Mouse (Mus musculus): ENCODE data around the gene Pex3. TPM values are rescaled to one million over a fixed set of nuclear protein-coding genes. Genes with fewer than 3 reads are reported as not detected.
"Not testable (repeated sequence)": the region's sequence is repeated elsewhere in the genome, so short reads cannot be mapped to it uniquely, and the experiment has no call there.

The Pex3 gene
- polyA plus RNA-seq, 1 experiment from 2014 or later = 20.4 TPM

DNA sequence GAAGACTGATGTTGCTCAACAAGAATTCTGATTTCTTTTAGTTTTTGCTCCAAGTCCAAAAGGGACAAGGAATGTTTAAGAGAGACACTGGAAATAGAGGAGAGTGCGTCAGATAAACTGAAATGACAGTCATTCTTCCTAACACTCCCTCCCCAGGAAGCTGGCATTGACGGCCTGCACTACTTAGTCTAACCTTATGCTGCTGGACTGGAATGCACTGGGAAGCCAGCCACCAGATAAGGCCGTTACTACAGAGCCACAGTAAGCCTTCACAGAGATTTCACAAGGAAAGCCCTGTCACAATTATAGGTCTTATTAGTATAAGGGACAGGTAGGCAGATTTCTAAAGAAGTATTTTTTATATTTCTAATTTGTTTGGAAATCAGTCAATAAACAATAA lies 18.2 kb downstream of the Pex3 start:
- H3K4me1 ChIP-seq (replicated peaks) = peaks cover 11% of the 10 kb centered on the region
- no peak overlapping the region for H3K4me2 ChIP-seq
- 20% methylated on average over 3 of the region's 3 CpGs for WGBS
- H3K27me3 ChIP-seq (replicated peaks) = no peaks in the 10 kb centered on the region
- H3K4me3 ChIP-seq = no peak overlapping the region
- 0 out of 2 replicates have a peak, but pooled peaks have one; percentile 57 for ATAC-seq (ENCODE audit: insufficient number of reproducible peaks, low FRiP score)
- H3K36me3 ChIP-seq = peaks cover 41% of the 10 kb centered on the region
- H3K9ac ChIP-seq = no peak overlapping the region
- H3K27ac ChIP-seq (ENCODE audit: poor library complexity, severe bottlenecking) = 0 out of 2 replicates have a peak overlapping the region, but pooled peaks have one; percentile 47
- H3K9me3 ChIP-seq (replicated peaks) = no peaks in the 10 kb centered on the region

DNA sequence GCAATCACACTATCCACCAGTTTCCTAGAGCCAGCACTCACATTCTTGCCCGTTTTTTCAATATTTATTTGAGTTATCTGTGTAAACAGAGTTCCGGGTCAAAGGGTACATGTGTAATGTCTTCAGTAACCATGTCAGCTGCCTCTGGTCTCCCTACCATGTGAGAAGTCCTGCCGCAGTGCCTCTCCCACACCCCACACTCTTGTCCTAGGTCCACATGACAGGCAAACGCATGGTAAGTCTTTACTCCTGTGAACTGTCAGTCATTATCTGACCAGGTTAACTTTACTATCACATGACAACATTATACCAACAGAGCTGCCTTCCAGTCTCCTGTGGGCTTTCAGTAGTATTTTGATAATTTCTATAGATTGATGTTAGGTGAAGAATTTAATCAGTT lies 24.8 kb downstream of the Pex3 start:
- H3K9me3 ChIP-seq (replicated peaks) = no peaks in the 10 kb centered on the region
- no peak overlapping the region for H3K9ac ChIP-seq
- H3K27me3 ChIP-seq (replicated peaks) = no peaks in the 10 kb centered on the region
- H3K36me3 ChIP-seq = peaks cover 43% of the 10 kb centered on the region
- H3K4me2 ChIP-seq = no peak overlapping the region
- no peaks in the 10 kb centered on the region for H3K4me1 ChIP-seq (replicated peaks)
- H3K4me3 ChIP-seq = no peak overlapping the region
- H3K27ac ChIP-seq (ENCODE audit: poor library complexity, severe bottlenecking) = no peak overlapping the region
- WGBS = 77% methylated on average over 4 of the region's 4 CpGs
- no peak for ATAC-seq (ENCODE audit: insufficient number of reproducible peaks, low FRiP score)

DNA sequence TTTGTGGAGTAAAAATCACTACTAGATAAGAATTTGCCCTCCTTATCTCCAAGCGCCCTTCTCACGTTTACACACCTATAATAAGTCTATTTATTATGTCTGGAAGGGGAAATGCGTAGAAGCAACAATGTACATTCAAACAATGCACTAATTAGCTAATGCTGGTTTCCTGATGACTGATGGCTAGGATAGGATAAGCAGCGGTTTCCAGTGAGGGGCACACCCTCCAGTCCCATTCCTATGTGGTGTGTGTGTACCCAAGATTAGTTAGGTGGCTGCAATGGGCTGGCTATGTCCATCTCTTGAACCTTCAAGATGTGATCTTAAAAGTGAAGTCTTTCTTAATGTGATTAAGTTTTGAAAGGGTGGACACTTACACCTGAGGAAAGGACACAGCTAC lies 31.1 kb downstream of the Pex3 start:
- no peaks in the 10 kb centered on the region for H3K27me3 ChIP-seq (replicated peaks)
- ATAC-seq (ENCODE audit: insufficient number of reproducible peaks, low FRiP score) = no peak
- no peaks in the 10 kb centered on the region for H3K4me1 ChIP-seq (replicated peaks)
- no peak overlapping the region for H3K27ac ChIP-seq (ENCODE audit: poor library complexity, severe bottlenecking)
- no peaks in the 10 kb centered on the region for H3K9me3 ChIP-seq (replicated peaks)
- no peak overlapping the region for H3K4me3 ChIP-seq
- no peak overlapping the region for H3K4me2 ChIP-seq
- H3K9ac ChIP-seq = no peak overlapping the region
- peaks cover 13% of the 10 kb centered on the region for H3K36me3 ChIP-seq
- 83% methylated on average over 4 of the region's 4 CpGs for WGBS

DNA sequence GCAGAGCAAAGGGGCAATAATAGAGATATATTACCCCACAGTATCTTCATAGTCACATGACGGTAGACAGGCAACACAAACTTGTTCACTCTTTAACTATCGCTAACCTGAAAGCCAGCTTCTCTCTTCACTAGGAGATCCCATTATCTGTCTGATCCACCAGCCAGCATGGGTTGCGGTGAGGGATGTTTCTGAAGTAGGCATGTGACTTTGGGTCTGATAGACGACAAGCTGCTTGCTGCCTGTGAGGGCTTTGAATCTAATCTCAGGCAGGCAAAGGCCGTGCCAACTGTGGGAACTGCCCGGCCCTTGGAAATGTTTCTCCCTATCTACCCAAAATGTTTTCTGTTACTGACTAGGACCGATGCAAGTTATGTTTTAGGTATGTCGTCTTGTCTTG lies 50.6 kb downstream of the Pex3 start:
- Histone ChIP-seq H3K36me3 (peaks cover 28% of the 10 kb centered on the region), H3K4me1 (replicated peaks) (peaks cover 19% of the 10 kb centered on the region), H3K9ac (no peak overlapping the region), H3K4me2 (peak overlapping the region; percentile 83), H3K4me3 (no peak overlapping the region), H3K9me3 (replicated peaks) (no peaks in the 10 kb centered on the region), H3K27ac (ENCODE audit: poor library complexity, severe bottlenecking) (no peak overlapping the region), H3K27me3 (replicated peaks) (no peaks in the 10 kb centered on the region)
- peak; percentile 5; the same call in 1 of the 2 replicates for ATAC-seq (ENCODE audit: insufficient number of reproducible peaks, low FRiP score)
- 45% methylated on average over 8 of the region's 8 CpGs for WGBS

DNA sequence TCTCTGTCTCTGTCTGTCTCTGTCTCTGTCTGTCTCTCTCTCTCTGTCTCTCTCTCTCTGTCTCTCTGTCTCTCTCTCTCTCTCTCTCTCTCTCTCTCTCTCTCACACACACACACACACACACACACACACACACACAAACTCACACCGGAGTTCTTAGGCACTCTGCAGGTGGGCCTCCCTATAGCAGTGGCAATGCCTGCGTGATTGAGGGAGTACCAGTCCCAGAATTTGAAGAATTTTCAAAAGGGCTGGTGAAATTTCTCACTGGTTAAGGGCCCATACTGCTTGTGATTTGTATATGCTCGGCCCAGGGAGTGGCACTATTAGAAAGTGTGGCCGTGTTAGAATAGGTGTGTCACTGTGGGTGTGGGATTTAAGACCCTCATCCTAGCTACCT lies 51.4 kb downstream of the Pex3 start:
- Histone ChIP-seq H3K4me3 (peak overlapping the region; percentile 70), H3K4me2 (peak overlapping the region; percentile 83), H3K36me3 (peaks cover 25% of the 10 kb centered on the region), H3K4me1 (replicated peaks) (peaks cover 25% of the 10 kb centered on the region), H3K9ac (peak overlapping the region; percentile 80)
- ATAC-seq (ENCODE audit: insufficient number of reproducible peaks, low FRiP score); H3K27me3 ChIP-seq (replicated peaks); H3K27ac ChIP-seq (ENCODE audit: poor library complexity, severe bottlenecking); H3K9me3 ChIP-seq (replicated peaks): not testable (repeated sequence)
- 51% methylated on average over 4 of the region's 4 CpGs for WGBS

DNA sequence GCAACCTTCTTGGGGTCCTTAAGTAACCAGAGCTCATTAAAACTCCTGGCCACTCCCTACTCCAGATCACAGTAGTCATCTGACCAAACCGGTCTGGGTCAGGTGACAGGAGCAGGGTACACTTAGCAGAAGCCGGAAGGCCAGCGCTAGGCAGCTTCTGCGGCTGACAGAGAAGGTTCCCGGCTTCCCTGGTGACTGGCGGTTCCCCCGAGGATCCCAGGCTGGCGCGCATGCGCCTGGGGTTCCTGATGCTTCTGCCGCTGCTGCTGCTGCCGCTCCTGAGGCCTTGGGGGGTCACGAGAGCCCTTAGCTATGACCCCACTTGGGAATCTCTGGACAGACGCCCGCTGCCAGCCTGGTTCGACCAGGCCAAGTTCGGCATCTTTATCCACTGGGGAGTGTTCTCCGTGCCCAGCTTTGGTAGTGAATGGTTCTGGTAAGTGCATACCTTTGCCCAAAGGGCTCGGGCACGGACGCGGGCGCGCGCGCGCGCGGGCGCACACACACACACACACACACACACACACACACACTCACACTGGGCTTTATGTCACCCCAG lies 51.9 kb downstream of the Pex3 start:
- H3K4me1 ChIP-seq (replicated peaks) = peaks cover 30% of the 10 kb centered on the region
- peak; percentile 82 for ATAC-seq (ENCODE audit: insufficient number of reproducible peaks, low FRiP score)
- peak overlapping the region; percentile 70 for H3K4me3 ChIP-seq
- WGBS = under 1% methylated on average over 28 of the region's 30 CpGs
- H3K9ac ChIP-seq = peak overlapping the region; percentile 80
- H3K27ac ChIP-seq (ENCODE audit: poor library complexity, severe bottlenecking) = peak overlapping the region; percentile 4; the same call in 1 of the 2 replicates
- peak overlapping the region; percentile 83 for H3K4me2 ChIP-seq
- H3K27me3 ChIP-seq (replicated peaks) = no peaks in the 10 kb centered on the region
- H3K36me3 ChIP-seq = peaks cover 22% of the 10 kb centered on the region
- H3K9me3 ChIP-seq (replicated peaks) = no peaks in the 10 kb centered on the region

DNA sequence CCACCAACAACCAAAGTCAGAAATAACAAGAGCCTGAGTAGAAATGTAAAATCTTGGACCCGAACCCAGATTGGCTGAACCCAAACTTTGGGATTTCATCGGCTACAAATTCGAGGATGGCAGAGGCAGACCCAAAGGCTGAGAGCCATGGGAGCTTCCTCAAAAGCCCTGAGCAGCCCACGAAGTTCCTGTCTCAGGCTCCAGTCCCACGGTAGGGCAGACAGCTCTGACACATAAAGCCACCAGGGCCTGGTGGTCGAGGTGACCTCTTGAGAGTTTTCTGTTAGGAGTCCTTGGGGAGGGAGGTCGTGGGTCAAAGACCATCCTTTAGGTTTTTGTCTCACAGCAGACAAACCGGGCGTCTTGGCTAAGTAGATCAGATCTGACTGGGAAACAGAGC lies 52.5 kb downstream of the Pex3 start:
- 48% methylated on average over 9 of the region's 9 CpGs for WGBS
- Histone ChIP-seq H3K27me3 (replicated peaks) (no peaks in the 10 kb centered on the region), H3K4me1 (replicated peaks) (peaks cover 30% of the 10 kb centered on the region), H3K9ac (0 out of 2 replicates have a peak overlapping the region, but pooled peaks have one; percentile 80), H3K4me2 (peak overlapping the region; percentile 83), H3K4me3 (peak overlapping the region; percentile 70), H3K36me3 (peaks cover 17% of the 10 kb centered on the region), H3K27ac (ENCODE audit: poor library complexity, severe bottlenecking) (peak overlapping the region; percentile 4; the same call in 1 of the 2 replicates), H3K9me3 (replicated peaks) (no peaks in the 10 kb centered on the region)
- no peak for ATAC-seq (ENCODE audit: insufficient number of reproducible peaks, low FRiP score)

DNA sequence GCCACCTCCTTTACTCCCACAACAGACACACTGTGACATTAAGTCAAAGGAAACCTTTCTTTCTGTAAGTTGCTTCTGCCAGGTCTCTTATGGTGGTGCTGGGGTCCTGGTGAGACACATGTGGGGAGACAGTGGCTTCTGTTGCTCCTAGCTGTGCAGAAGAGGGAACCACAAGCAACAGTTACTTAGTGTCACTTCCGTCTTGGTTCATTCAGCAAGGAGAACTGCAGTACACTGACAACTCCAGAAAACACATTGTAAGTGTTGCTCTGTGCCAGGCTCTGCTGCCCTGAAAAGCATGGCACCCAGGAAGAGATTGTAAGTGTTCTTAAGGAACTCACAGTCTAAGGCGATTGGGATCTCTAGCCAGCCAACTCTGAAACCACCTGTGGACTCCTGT lies 53.6 kb downstream of the Pex3 start, which contains the start of gene Fuca2:
Gene Fuca2 (plus strand): TSS at position 210 of the 400 bp plus-strand sequence.
- peaks cover 5% of the 10 kb centered on the region for H3K36me3 ChIP-seq
- no peak within 1 kb of the TSS for H3K9ac ChIP-seq
- H3K4me2 ChIP-seq = no peak within 1 kb of the TSS
- no peaks in the 10 kb centered on the region for H3K9me3 ChIP-seq (replicated peaks)
- H3K4me1 ChIP-seq (replicated peaks) = peaks cover 30% of the 10 kb centered on the region
- no peak for ATAC-seq (ENCODE audit: insufficient number of reproducible peaks, low FRiP score)
- H3K27me3 ChIP-seq (replicated peaks) = no peaks in the 10 kb centered on the region
- 82% methylated on average over 2 of the region's 2 CpGs for WGBS
- no peak within 1 kb of the TSS for H3K27ac ChIP-seq (ENCODE audit: poor library complexity, severe bottlenecking)
- no peak within 1 kb of the TSS for H3K4me3 ChIP-seq

DNA sequence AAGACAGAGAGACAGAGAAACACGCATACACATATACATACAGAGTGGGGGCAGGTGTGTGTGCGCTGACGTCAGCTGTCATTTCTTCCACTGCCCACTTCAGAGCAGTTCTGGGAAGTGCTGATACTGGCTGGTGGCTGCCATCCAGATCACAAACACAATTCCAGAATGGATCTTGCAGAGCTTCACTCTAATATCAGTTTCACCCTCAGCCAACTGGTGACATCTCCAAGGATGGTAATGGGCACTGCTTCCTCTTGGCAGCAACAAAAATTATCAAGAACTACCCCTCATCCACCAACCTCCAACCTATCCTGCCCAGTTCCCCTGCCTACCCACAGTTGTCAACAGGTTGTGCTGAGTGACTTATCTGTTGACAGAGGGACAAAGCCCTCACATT lies 56.6 kb downstream of the Pex3 start:
- no peaks in the 10 kb centered on the region for H3K9me3 ChIP-seq (replicated peaks)
- no peak overlapping the region for H3K4me2 ChIP-seq
- no peak overlapping the region for H3K4me3 ChIP-seq
- ATAC-seq (ENCODE audit: insufficient number of reproducible peaks, low FRiP score) = no peak
- WGBS = 62% methylated on average over 3 of the region's 3 CpGs
- no peaks in the 10 kb centered on the region for H3K36me3 ChIP-seq
- no peak overlapping the region for H3K27ac ChIP-seq (ENCODE audit: poor library complexity, severe bottlenecking)
- H3K4me1 ChIP-seq (replicated peaks) = peaks cover 16% of the 10 kb centered on the region
- H3K27me3 ChIP-seq (replicated peaks) = no peaks in the 10 kb centered on the region
- no peak overlapping the region for H3K9ac ChIP-seq

DNA sequence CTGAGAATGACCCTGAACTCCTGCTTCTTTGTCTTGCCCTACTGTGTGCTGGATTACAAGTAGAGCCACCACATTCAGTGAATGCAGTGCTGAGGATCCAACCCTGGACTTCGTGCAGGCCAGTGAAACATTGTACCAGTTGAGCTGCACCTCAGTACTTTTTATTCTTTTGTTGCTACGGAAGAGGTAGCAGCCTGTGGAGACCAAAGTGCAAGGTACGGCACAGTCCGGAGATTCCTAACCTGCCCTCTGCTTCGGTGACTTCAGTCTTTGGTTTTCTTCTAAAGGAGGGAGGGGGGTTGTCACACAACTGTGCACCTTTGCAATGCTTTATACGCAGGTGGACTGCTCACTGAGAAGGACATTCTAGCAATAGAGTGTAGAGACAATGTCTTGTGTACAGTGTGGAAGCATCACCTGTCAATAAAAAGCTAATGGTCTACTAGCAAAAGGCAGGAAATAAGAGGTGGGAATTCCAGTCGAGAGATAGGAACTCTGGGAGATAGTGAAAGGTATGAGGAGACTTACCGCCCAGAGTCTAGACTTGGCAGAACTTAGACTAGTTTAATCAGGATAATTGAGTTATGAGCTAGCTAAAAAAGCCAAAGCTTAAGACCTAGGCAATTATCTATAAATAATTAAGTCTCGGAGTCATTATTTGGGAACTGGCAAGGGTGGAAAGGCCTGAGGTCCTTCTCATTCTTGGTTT lies 58.8 kb downstream of the Pex3 start:
- Histone ChIP-seq H3K9ac (no peak overlapping the region), H3K27ac (ENCODE audit: poor library complexity, severe bottlenecking) (no peak overlapping the region), H3K4me2 (no peak overlapping the region), H3K9me3 (replicated peaks) (no peaks in the 10 kb centered on the region), H3K36me3 (no peaks in the 10 kb centered on the region), H3K4me3 (no peak overlapping the region), H3K27me3 (replicated peaks) (no peaks in the 10 kb centered on the region), H3K4me1 (replicated peaks) (peaks cover 18% of the 10 kb centered on the region)
- 80% methylated on average over 9 of the region's 9 CpGs for WGBS
- ATAC-seq (ENCODE audit: insufficient number of reproducible peaks, low FRiP score) = no peak

DNA sequence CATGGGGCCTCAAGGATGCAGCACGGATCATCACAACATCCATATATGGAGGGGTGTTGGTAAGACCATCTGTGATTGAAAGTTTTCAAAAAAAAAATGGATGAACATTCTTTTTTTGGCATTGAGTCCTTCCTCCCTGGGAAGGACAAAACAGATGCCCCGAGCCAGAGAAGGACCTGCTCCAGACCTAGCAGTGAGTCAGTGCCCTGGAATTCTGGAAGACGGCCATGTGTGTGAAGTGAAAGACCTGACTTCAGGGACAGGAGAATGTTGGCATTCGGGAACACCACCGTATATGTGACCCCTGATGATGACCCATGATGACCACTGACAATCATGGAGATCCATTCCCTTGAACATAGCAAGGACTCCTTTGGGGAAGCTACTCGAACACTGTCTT lies 63.3 kb downstream of the Pex3 start:
- no peaks in the 10 kb centered on the region for H3K9me3 ChIP-seq (replicated peaks)
- H3K9ac ChIP-seq = no peak overlapping the region
- peak; percentile 39; the same call in 1 of the 2 replicates for ATAC-seq (ENCODE audit: insufficient number of reproducible peaks, low FRiP score)
- H3K4me2 ChIP-seq = no peak overlapping the region
- H3K4me1 ChIP-seq (replicated peaks) = peaks cover 10% of the 10 kb centered on the region; the same call in 1 of the 2 replicates
- no peaks in the 10 kb centered on the region for H3K36me3 ChIP-seq
- no peaks in the 10 kb centered on the region for H3K27me3 ChIP-seq (replicated peaks)
- WGBS = 43% methylated on average over 6 of the region's 6 CpGs
- H3K27ac ChIP-seq (ENCODE audit: poor library complexity, severe bottlenecking) = no peak overlapping the region; the same call in 1 of the 2 replicates
- no peak overlapping the region for H3K4me3 ChIP-seq
